Comparison of ENCODE assay signal across 11 mouse cellular contexts in genomic region chr14:22035900-22036299, GRCm38 (mm10). TPM values are rescaled to one million over a fixed set of nuclear protein-coding genes. Genes with fewer than 3 reads are reported as not detected.
A peak's percentile ranks its signal among the peaks of the same experiment; 100 is the strongest.
DNase-seq lines count a peak whose midpoint lies in the region; ATAC-seq and TF ChIP-seq lines count a peak whose summit lies in the region.
"Had no signal": no experiment of that assay in that cellular context is flagged by ENCODE, and none has a peak within 500 bp of the region (broad histone marks: within the 10 kb centered on the region; RNA-seq: fewer than 3 reads in every experiment).

No protein-coding gene starts in this region.

- DNase-seq in adrenal gland, postnatal 10 days, result peak; percentile 86
- peak; percentile 18 to 25 for DNase-seq in heart, postnatal 14 days
- no peak for DNase-seq in frontal cortex, postnatal 10 days (ENCODE audit: low spot score in 2 of 2)
- no peak for DNase-seq in gastrocnemius, adult 2 months
- DNase-seq: cerebellum, adult 18-20 months; gastrocnemius, postnatal 25 days; layer of hippocampus, postnatal 36 days; right cerebral cortex, adult 18-20 months had no signal

- H3K4me2 ChIP-seq in kidney, embryonic 16.5 days (replicated peaks; ENCODE audit: low read depth, low read length), result no peak overlapping the region
- H3K4me2 ChIP-seq in kidney, embryonic 14.5 days (replicated peaks; ENCODE audit: low read depth, low read length), result no peak overlapping the region
- H3K4me2 ChIP-seq in midbrain, embryonic 15.5 days, result 0 out of 2 replicates have a peak overlapping the region, but pooled peaks have one; percentile 29

- H3K36me3 ChIP-seq in kidney, embryonic 16.5 days (ENCODE audit: insufficient read depth, low read length), result no peaks in the 10 kb centered on the region
- H3K36me3 ChIP-seq in kidney, embryonic 14.5 days (ENCODE audit: control insufficient read depth, insufficient read depth, low read length), result no peaks in the 10 kb centered on the region
- no peaks in the 10 kb centered on the region for H3K36me3 ChIP-seq in midbrain, embryonic 15.5 days (replicated peaks)

- H3K9ac ChIP-seq in kidney, embryonic 16.5 days (replicated peaks; ENCODE audit: low read length), result no peak overlapping the region
- H3K9ac ChIP-seq in kidney, embryonic 14.5 days (ENCODE audit: low read depth, low read length), result no peak overlapping the region
- H3K9ac ChIP-seq in midbrain, embryonic 15.5 days, result no peak overlapping the region

- TF ChIP-seq CTCF in gastrocnemius, adult 2 months (IDR thresholded peaks at IDR 0.05), result no peak

- peak; percentile 54 for ATAC-seq in kidney, embryonic 16.5 days (ENCODE audit: low FRiP score, low TSS enrichment)
- no peak for ATAC-seq in kidney, embryonic 14.5 days (ENCODE audit: low FRiP score, low TSS enrichment)
- peak; percentile 63 for ATAC-seq in midbrain, embryonic 15.5 days (replicated peaks)

- 0 out of 2 replicates have a peak, but pooled peaks cover 2% of the 10 kb centered on the region for H3K4me1 ChIP-seq in kidney, embryonic 16.5 days (ENCODE audit: insufficient read depth, low read length)
- no peaks in the 10 kb centered on the region for H3K4me1 ChIP-seq in kidney, embryonic 14.5 days (ENCODE audit: control insufficient read depth, insufficient read depth, low read length)
- peaks cover 30% of the 10 kb centered on the region for H3K4me1 ChIP-seq in midbrain, embryonic 15.5 days

- H3K27me3 ChIP-seq in kidney, embryonic 16.5 days (ENCODE audit: insufficient read depth, low read length), result no peaks in the 10 kb centered on the region
- H3K27me3 ChIP-seq in kidney, embryonic 14.5 days (ENCODE audit: control insufficient read depth, insufficient read depth, low read length), result no peaks in the 10 kb centered on the region
- H3K27me3 ChIP-seq in midbrain, embryonic 15.5 days (replicated peaks), result no peaks in the 10 kb centered on the region

- H3K9me3 ChIP-seq in kidney, embryonic 16.5 days (ENCODE audit: low read length), result no peaks in the 10 kb centered on the region
- no peaks in the 10 kb centered on the region for H3K9me3 ChIP-seq in kidney, embryonic 14.5 days (ENCODE audit: control insufficient read depth, low read length)
- no peaks in the 10 kb centered on the region for H3K9me3 ChIP-seq in midbrain, embryonic 15.5 days

- intact Hi-C loops in heart, postnatal 14 days (cut with DNase I), result no loop called here
- intact Hi-C loops in gastrocnemius, adult 2 months (cut with DNase I), result no loop called here

- WGBS in kidney, embryonic 16.5 days, result 70% methylated on average over 3 of the region's 3 CpGs
- WGBS in kidney, embryonic 14.5 days, result 71% methylated on average over 3 of the region's 3 CpGs
- WGBS in midbrain, embryonic 15.5 days, result 38% methylated on average over 3 of the region's 3 CpGs

- H3K27ac ChIP-seq in kidney, embryonic 16.5 days (ENCODE audit: low read length), result no peak overlapping the region
- no peak overlapping the region for H3K27ac ChIP-seq in kidney, embryonic 14.5 days (ENCODE audit: low read depth, low read length)
- H3K27ac ChIP-seq in midbrain, embryonic 15.5 days, result no peak overlapping the region
- no peak overlapping the region for H3K27ac ChIP-seq in gastrocnemius, adult 2 months

- no peak overlapping the region for H3K4me3 ChIP-seq in kidney, embryonic 16.5 days (ENCODE audit: low read length)
- H3K4me3 ChIP-seq in kidney, embryonic 14.5 days (ENCODE audit: low read length), result no peak overlapping the region
- H3K4me3 ChIP-seq in midbrain, embryonic 15.5 days, result no peak overlapping the region
- no peak overlapping the region for H3K4me3 ChIP-seq in gastrocnemius, adult 2 months

RNA-seq across cellular contexts. Expression of gene Lrmda, which starts 16.4 kb away (rescaled TPM):
- polyA plus RNA-seq in kidney, embryonic 16.5 days (2015; fragmentation: Nextera tagmentation; extraction: Ambion mirVana), result 0.45 and 0.76 TPM in 2 replicates
- 0.29 and 0.53 TPM in 2 replicates for polyA plus RNA-seq in kidney, embryonic 14.5 days (2014; fragmentation: Nextera tagmentation; extraction: Ambion mirVana)
- 1 to 10 TPM; 3.6 to 4.9 TPM for total RNA-seq in adrenal gland, postnatal 10 days (2021)
- total RNA-seq in heart, postnatal 14 days (2021), result 1 to 10 TPM in 1 of 2 experiments, under 1 TPM in 1; 0.76 to 1.0 TPM
- 0.31 and 0.32 TPM in 2 replicates for polyA plus RNA-seq in midbrain, embryonic 15.5 days (2015; fragmentation: Nextera tagmentation; extraction: Ambion mirVana)
- total RNA-seq in gastrocnemius, adult 2 months (2021), result 1 to 10 TPM; 2.6 to 2.9 TPM

RNA-seq across cellular contexts. Expression of gene Zfp503, which starts 46.5 kb away (rescaled TPM):
- polyA plus RNA-seq in kidney, embryonic 16.5 days (2015; fragmentation: Nextera tagmentation; extraction: Ambion mirVana), result 24.6 and 27.5 TPM in 2 replicates
- 26.7 and 44.3 TPM in 2 replicates for polyA plus RNA-seq in kidney, embryonic 14.5 days (2014; fragmentation: Nextera tagmentation; extraction: Ambion mirVana)
- total RNA-seq in adrenal gland, postnatal 10 days (2021), result 10 to 100 TPM; 17.9 to 25.1 TPM
- 1 to 10 TPM; 1.8 to 2.6 TPM for total RNA-seq in heart, postnatal 14 days (2021)
- 5.8 and 5.9 TPM in 2 replicates for polyA plus RNA-seq in midbrain, embryonic 15.5 days (2015; fragmentation: Nextera tagmentation; extraction: Ambion mirVana)
- total RNA-seq in gastrocnemius, adult 2 months (2021), result 10 to 100 TPM in 1 of 2 experiments, 1 to 10 TPM in 1; 8.1 to 10.7 TPM

Comparison
In these comparisons a context has a peak if more than half of its experiments do, and no peak if none do; other contexts are left out.
1. DNase-seq: peak in adrenal gland, postnatal 10 days (single experiment) and heart, postnatal 14 days (2 of 2); none in frontal cortex, postnatal 10 days (0 of 2) and gastrocnemius, adult 2 months (single experiment).